Mouse (Mus musculus) kidney, embryonic 16.5 days (tissue): ENCODE results near the gene Ormdl3. TPM values are rescaled to one million over a fixed set of nuclear protein-coding genes. Genes with fewer than 3 reads are reported as not detected.
A peak's percentile ranks its signal among the peaks of the same experiment; 100 is the strongest.
"Not testable (repeated sequence)": the region's sequence is repeated elsewhere in the genome, so short reads cannot be mapped to it uniquely, and the experiment has no call there.

Experiments used
- ATAC-seq: fragments of 200-750 bp; cut with Nextera tagmentation; 2 replicates; pipeline ENCODE4 v1.8.0; 2017; ENCODE audit warnings: moderate TSS enrichment; ENCODE audit not compliant: low FRiP score, low TSS enrichment
- H3K27ac ChIP-seq: fragments of 300-500 bp; sonication (generic); 2 replicates; pipeline ENCODE4 v1.5.1; 2014; ENCODE audit warnings: low read length
- H3K27me3 ChIP-seq: fragments of 300-500 bp; sonication (generic); 2 replicates; pipeline ENCODE4 v1.6.1; 2014; ENCODE audit warnings: low read length, control low read depth, mixed read lengths; ENCODE audit not compliant: insufficient read depth
- H3K36me3 ChIP-seq: fragments of 300-500 bp; sonication (generic); 2 replicates; pipeline ENCODE4 v1.6.1; 2014; ENCODE audit warnings: low read length, control low read depth, mixed read lengths; ENCODE audit not compliant: insufficient read depth
- H3K4me1 ChIP-seq: fragments of 300-500 bp; sonication (generic); 2 replicates; pipeline ENCODE4 v1.6.1; 2014; ENCODE audit warnings: low read length, control low read depth, mixed read lengths; ENCODE audit not compliant: insufficient read depth
- H3K4me2 ChIP-seq: fragments of 300-500 bp; sonication (generic); replicated peaks from 2 replicates; pipeline ENCODE4 v1.6.1; 2014; ENCODE audit warnings: low read depth, low read length
- H3K4me3 ChIP-seq: fragments of 300-500 bp; sonication (generic); 2 replicates; pipeline ENCODE4 v1.5.1; 2014; ENCODE audit warnings: mild to moderate bottlenecking, low read length
- H3K9ac ChIP-seq: fragments of 300-500 bp; sonication (generic); replicated peaks from 2 replicates; pipeline ENCODE4 v1.6.1; 2014; ENCODE audit warnings: low read length
- H3K9me3 ChIP-seq: fragments of 300-500 bp; sonication (generic); 2 replicates; pipeline ENCODE4 v1.6.1; 2016; ENCODE audit warnings: low read length, control low read depth
- WGBS: fragments of 180-500 bp; shearing (Covaris S2); extraction: QIAGEN DNeasy Blood & Tissue Kit; methylation state at CpG from one replicate; pipeline ENCODE4 v1.1.7; 2014; 5-methylcytosine and 5-hydroxymethylcytosine counted together
- polyA plus RNA-seq: library from polyadenylated mRNA; unstranded; fragments of >200 nt; fragmentation: Nextera tagmentation; extraction: Ambion mirVana; gene quantifications from 2 replicates; pipeline ENCODE4 v1.2.1, GENCODE M21; 2015

Ormdl3 gene
- polyA plus RNA-seq, 1 experiment from 2014 or later: 67.2 TPM

DNA sequence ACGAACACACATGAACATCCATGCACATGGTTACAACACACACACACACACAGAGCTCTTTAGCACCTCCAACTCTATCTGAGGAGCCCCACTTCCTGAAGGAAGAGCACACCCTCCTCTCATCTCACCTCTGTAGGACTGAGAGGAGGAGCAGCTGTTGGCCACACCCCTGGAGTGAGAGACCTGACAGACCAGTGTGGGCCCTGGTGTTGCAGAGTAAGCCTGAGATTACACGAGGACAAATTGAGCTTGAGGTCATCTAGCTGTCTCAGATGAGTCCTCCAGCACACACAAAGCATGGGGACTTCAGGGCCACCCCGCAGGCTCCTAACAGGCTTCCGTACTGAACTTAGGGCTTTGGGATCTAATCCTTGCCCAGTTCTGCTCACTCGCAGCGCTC, 17.7 kb upstream of the Ormdl3 start:
- H3K27ac ChIP-seq, H3K36me3 ChIP-seq, H3K4me1 ChIP-seq, H3K9me3 ChIP-seq, H3K4me2 ChIP-seq, H3K27me3 ChIP-seq, ATAC-seq, H3K4me3 ChIP-seq, H3K9ac ChIP-seq: not testable (repeated sequence)
- WGBS: 72% methylated on average over 6 of the region's 6 CpGs

DNA sequence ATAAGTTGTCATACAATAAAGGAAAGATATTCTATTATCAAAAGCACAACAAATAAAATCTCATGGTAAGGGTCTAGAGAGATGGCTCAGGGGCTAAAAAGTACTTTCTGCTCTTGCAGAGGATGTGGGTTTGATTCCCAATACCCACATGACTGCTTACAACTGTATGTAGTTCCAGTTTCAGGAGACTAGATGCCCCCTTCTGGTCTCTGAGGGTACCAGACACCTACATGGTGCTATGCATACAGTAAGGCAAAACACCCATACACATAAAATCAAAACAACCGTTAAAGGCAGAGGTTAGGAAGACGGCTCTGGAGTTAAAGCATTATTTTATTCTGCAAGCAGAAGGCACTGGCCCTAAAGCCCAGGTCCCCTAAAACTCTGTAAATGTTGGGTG, 16.8 kb upstream of the Ormdl3 start:
- peaks cover 6% of the 10 kb centered on the region; the same call in 1 of the 2 replicates for H3K4me1 ChIP-seq
- no peak overlapping the region for H3K4me2 ChIP-seq
- no peaks in the 10 kb centered on the region for H3K36me3 ChIP-seq
- no peak overlapping the region for H3K4me3 ChIP-seq
- ATAC-seq: no peak
- H3K27me3 ChIP-seq: peaks cover 14% of the 10 kb centered on the region
- 77% methylated on average over 2 of the region's 2 CpGs for WGBS
- no peak overlapping the region for H3K27ac ChIP-seq
- H3K9me3 ChIP-seq: no peaks in the 10 kb centered on the region
- H3K9ac ChIP-seq: no peak overlapping the region

DNA sequence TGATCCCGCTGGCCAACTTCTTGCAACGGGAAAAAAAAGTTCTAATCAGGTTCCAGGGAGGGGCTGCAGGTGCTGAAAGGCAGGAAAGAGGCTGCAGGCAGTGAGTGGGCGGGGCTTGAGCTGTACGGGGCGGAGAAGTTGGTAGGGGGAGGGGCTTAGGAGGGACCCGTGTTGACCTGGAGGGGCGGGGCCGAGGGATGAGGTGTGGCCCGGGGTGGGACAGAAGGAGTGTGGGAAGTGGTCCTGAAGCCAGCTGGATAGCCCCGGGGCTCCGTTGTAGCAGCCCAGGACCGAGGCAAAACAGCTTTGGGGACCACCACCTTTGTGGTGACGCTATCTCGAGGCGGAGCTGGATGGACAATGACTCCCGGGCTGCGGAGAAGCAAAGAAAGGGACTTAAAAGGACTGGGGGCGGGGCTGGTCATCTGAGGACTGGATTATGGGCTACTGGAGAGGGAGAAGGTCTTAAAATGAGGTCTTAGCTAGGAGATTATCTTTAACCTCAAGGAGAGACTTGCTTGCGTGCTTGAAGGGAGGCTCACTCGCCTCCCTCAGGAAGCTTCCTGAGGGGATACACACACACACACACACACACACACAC, 15.0 kb upstream of the Ormdl3 start:
- H3K4me2 ChIP-seq: peak overlapping the region; percentile 54
- H3K4me3 ChIP-seq: peak overlapping the region; percentile 37
- H3K9me3 ChIP-seq: no peaks in the 10 kb centered on the region
- H3K27me3 ChIP-seq: peaks cover 24% of the 10 kb centered on the region
- 2% methylated on average over 20 of the region's 20 CpGs for WGBS
- H3K27ac ChIP-seq: no peak overlapping the region
- ATAC-seq: peak; percentile 37; the same call in 1 of the 2 replicates
- H3K9ac ChIP-seq: peak overlapping the region; percentile 43
- peaks cover 6% of the 10 kb centered on the region; the same call in 1 of the 2 replicates for H3K4me1 ChIP-seq
- H3K36me3 ChIP-seq: no peaks in the 10 kb centered on the region

DNA sequence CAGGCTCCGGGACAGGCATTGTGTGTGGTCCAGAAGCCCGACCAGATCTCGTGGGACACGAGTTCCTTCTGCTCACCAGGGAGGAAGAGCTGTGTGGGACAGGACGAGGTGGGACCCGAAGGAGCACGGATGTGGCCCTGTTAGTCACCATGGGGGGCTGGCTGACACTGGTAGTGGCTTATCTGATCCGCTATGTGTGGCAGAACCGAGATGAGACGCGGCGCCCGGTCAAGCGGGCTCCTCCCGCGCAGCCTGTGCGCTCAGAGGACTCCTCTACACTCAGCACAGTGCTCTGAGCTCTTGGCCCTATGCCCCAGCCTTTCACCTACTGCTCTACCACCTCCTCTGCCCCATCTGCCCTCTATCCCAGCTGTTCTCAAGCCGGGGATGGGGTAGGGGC, 12.1 kb upstream of the Ormdl3 start:
- ATAC-seq: no peak
- Histone ChIP-seq H3K4me1 (peaks cover 6% of the 10 kb centered on the region; the same call in 1 of the 2 replicates), H3K27me3 (peaks cover 24% of the 10 kb centered on the region), H3K36me3 (no peaks in the 10 kb centered on the region), H3K9me3 (no peaks in the 10 kb centered on the region), H3K4me2 (no peak overlapping the region), H3K27ac (no peak overlapping the region), H3K4me3 (no peak overlapping the region), H3K9ac (no peak overlapping the region)
- WGBS: 41% methylated on average over 18 of the region's 18 CpGs

DNA sequence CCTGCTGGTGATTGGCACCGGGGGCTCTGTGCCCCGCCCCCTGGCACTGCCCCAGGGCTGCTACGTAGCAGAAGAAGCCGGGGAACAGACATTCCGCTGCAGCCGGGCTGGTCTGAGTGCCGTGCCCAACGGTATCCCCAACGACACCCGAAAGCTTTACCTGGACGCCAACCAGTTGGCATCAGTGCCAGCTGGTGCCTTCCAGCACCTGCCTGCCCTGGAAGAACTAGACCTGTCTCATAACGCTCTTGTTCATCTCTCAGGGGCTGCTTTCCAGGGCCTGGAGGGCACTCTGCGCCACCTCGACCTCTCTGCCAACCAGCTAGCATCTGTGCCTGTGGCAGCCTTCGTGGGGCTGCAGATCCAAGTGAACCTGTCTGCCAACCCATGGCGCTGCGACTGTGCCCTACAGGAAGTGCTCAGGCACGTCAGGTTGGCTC, 11.7 kb upstream of the Ormdl3 start:
- Histone ChIP-seq H3K36me3 (no peaks in the 10 kb centered on the region), H3K4me1 (peaks cover 6% of the 10 kb centered on the region; the same call in 1 of the 2 replicates), H3K4me3 (no peak overlapping the region), H3K27ac (no peak overlapping the region), H3K27me3 (peaks cover 24% of the 10 kb centered on the region), H3K9me3 (no peaks in the 10 kb centered on the region), H3K9ac (no peak overlapping the region), H3K4me2 (no peak overlapping the region)
- WGBS: 58% methylated on average over 18 of the region's 18 CpGs
- no peak for ATAC-seq

DNA sequence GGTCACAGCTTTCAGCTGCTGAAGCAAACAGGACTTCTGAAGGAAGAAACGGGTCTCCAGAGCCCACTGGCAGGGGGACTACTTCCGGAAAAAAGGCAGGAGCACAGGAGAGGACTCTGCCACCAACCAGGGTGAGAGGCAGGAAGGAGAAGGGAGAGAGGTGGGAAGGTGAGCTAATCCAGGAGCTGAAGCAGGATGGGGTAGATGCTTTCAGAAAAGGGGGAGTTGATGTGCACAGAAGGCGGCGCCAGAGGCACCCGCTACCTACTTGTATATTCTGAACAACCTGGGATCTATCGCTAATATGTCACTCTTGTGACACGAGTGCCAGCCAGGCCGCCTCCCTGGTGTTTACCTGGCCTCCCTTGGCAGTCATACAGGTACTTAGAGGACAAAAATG, 10.8 kb upstream of the Ormdl3 start, which contains the start of gene Lrrc3c:
Lrrc3c (plus strand) TSS at position 301 of the 400 bp plus-strand sequence.
- no peak within 1 kb of the TSS for H3K4me3 ChIP-seq
- no peaks in the 10 kb centered on the region for H3K36me3 ChIP-seq
- peaks cover 6% of the 10 kb centered on the region; the same call in 1 of the 2 replicates for H3K4me1 ChIP-seq
- H3K27me3 ChIP-seq: peaks cover 24% of the 10 kb centered on the region
- no peaks in the 10 kb centered on the region for H3K9me3 ChIP-seq
- no peak for ATAC-seq
- WGBS: 86% methylated on average over 8 of the region's 8 CpGs
- no peak within 1 kb of the TSS for H3K4me2 ChIP-seq
- no peak within 1 kb of the TSS for H3K27ac ChIP-seq
- no peak within 1 kb of the TSS for H3K9ac ChIP-seq

DNA sequence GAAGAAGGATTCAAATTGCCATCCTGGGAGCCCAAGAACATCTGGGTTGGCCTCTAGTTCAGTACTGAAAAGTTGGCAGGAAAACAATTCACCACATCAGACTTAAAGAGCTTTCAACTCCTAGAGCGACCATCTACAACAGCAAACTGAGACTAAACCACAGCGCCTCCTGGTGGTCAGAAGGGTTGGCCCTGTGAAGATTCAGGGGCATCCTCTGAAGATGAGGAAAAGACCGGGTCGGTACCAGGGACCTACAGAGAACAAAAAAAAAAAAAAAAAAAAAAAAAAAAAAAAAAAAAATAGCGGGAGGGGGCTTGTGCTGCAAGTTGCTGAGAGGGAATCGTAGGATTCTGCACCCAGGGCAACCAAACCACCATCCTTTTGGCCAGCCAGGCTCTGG, 10.2 kb upstream of the Ormdl3 start:
- no peak overlapping the region for H3K9ac ChIP-seq
- H3K36me3 ChIP-seq: no peaks in the 10 kb centered on the region
- WGBS: 42% methylated on average over 6 of the region's 6 CpGs
- no peak; the same call in 1 of the 2 replicates for ATAC-seq
- H3K4me1 ChIP-seq: peaks cover 6% of the 10 kb centered on the region; the same call in 1 of the 2 replicates
- no peak overlapping the region for H3K27ac ChIP-seq
- peaks cover 24% of the 10 kb centered on the region for H3K27me3 ChIP-seq
- no peak overlapping the region for H3K4me3 ChIP-seq
- H3K9me3 ChIP-seq: no peaks in the 10 kb centered on the region
- H3K4me2 ChIP-seq: no peak overlapping the region

DNA sequence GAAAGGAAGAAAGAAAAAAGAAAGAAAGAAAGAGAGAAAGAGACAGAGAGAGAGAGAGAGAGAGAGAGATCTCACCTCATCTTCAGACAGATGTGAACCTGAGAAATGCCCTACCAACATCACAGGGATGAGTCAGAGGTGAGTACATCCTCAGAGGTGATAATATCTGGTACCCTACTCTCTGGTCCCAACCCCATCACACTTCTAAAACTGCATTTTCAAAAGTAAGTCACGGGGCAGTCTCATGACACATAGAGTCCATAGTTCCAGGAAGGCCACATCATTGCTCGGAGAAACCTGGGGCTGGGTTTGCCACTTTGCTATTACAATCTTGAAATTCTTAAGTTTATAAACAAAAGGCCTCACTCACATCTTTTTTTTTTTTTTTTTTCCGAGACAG, 8.8 kb upstream of the Ormdl3 start:
- WGBS: 83% methylated on average over 3 of the region's 3 CpGs
- H3K36me3 ChIP-seq: no peaks in the 10 kb centered on the region
- H3K27ac ChIP-seq: no peak overlapping the region
- H3K4me3 ChIP-seq: no peak overlapping the region
- H3K9ac ChIP-seq: no peak overlapping the region
- no peak overlapping the region for H3K4me2 ChIP-seq
- H3K9me3 ChIP-seq: no peaks in the 10 kb centered on the region
- H3K27me3 ChIP-seq: peaks cover 27% of the 10 kb centered on the region
- no peak for ATAC-seq
- peaks cover 6% of the 10 kb centered on the region; the same call in 1 of the 2 replicates for H3K4me1 ChIP-seq

DNA sequence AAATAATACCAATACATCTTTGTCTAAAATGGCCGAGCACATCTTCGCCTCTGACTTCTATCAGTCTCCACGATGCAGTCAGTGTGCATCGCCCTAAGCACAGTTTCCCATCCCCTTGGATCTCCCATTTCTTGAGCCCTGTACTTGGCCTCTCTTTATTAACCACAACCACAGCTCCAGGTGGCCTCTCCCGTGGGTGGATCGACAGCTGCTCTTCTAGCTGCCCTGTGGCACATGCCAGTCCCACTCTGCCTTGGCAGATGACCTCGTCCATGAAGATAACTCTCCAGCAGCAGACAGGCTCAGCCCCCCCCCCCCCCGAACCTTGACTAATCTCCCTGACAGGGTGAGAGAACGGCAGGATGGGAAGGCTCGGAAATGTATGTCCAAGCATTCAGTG, 8.3 kb upstream of the Ormdl3 start:
- Histone ChIP-seq H3K9me3 (no peaks in the 10 kb centered on the region), H3K4me2 (no peak overlapping the region), H3K27me3 (peaks cover 27% of the 10 kb centered on the region), H3K9ac (no peak overlapping the region), H3K4me1 (peaks cover 6% of the 10 kb centered on the region; the same call in 1 of the 2 replicates), H3K27ac (no peak overlapping the region), H3K36me3 (no peaks in the 10 kb centered on the region), H3K4me3 (no peak overlapping the region)
- WGBS: 86% methylated on average over 10 of the region's 10 CpGs
- no peak for ATAC-seq

DNA sequence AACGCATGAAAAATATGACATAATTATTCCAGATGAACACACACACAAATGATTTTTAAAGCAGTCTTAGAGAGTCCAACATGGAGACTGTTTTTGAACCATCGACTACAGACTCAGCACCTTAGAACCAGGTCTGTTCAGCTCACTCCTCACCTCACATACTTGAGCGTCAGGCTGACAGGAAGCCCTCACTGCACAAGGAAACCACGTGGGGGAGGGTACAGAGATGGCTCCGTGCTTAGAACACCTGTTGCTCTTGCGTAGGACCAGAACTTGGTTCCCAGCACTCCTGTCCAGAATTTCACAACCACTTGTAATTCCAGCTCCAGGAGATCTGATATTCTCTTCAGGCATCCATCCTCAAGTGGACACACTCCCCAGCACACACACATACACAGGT, 7.9 kb upstream of the Ormdl3 start:
- H3K27me3 ChIP-seq: peaks cover 26% of the 10 kb centered on the region
- H3K27ac ChIP-seq: no peak overlapping the region
- H3K4me3 ChIP-seq: no peak overlapping the region
- no peaks in the 10 kb centered on the region for H3K36me3 ChIP-seq
- no peaks in the 10 kb centered on the region for H3K9me3 ChIP-seq
- WGBS: 69% methylated on average over 6 of the region's 6 CpGs
- no peak overlapping the region for H3K4me2 ChIP-seq
- no peak overlapping the region for H3K9ac ChIP-seq
- H3K4me1 ChIP-seq: peaks cover 6% of the 10 kb centered on the region; the same call in 1 of the 2 replicates
- no peak for ATAC-seq
